Mouse (Mus musculus) neutrophil, adult 83 days (primary cell): ENCODE results near the gene Gm3542. TPM values are rescaled to one million over a fixed set of nuclear protein-coding genes. Genes with fewer than 3 reads are reported as not detected.

Experiments
- total RNA-seq, 2 experiments: library from RNA; stranded (reverse); gene quantifications; one replicate each; pipeline ENCODE4 v1.2.4; 2023

Gene Gm3542
- not detected for total RNA-seq

DNA sequence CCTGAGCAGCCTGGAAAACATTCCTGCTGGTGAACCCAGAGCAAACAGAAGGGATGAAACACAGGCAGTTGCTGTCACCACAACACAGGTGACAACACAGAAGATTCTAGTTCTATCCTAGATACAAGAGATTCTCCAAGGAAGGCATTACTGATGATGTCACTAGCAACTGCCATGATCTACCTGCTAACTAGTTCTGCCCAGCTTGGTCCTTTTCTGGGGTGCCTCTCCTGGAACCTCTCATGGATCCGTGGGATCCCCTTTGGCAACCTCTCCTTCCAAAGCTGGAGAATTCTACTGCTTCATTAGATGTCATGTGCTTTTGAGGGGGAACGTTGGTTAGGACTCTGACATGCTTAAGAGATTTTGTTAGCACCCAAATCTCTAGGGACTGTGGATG is at the start of gene Gm3542:
Gm3542 (minus strand) TSS at position 101 of the 400 bp plus-strand sequence.

Other genes starting within 250 kb of the Gm3542 start
- not detected for gene Gm8279, start 203.4 kb downstream of the Gm3542 start, total RNA-seq
- not detected for gene Gm3317, start 170.4 kb downstream of the Gm3542 start, total RNA-seq
- gene Gm8271, start 149.1 kb downstream of the Gm3542 start, total RNA-seq: not detected
- not detected for gene Gm3526, start 74.3 kb downstream of the Gm3542 start, total RNA-seq
- gene Gm3500, start 54.1 kb upstream of the Gm3542 start, total RNA-seq: not detected
- gene Gm3194, start 120.5 kb upstream of the Gm3542 start, total RNA-seq: not detected
- gene Gm8246, start 142.9 kb upstream of the Gm3542 start, total RNA-seq: not detected
- not detected for gene Gm3187, start 149.3 kb upstream of the Gm3542 start, total RNA-seq
- gene Gm3488, start 166.7 kb upstream of the Gm3542 start, total RNA-seq: not detected
- gene Gm3532, start 203.6 kb upstream of the Gm3542 start, total RNA-seq: not detected